Mouse (Mus musculus) hindbrain, embryonic 10.5 days (tissue): ENCODE measurements around the gene Tiprl. TPM values are rescaled to one million over a fixed set of nuclear protein-coding genes. Genes with fewer than 3 reads are reported as not detected.
A peak's percentile ranks its signal among the peaks of the same experiment; 100 is the strongest.

Source experiments
- DNase-seq: peaks from one replicate; pipeline ENCODE4 v3.0.0-alpha.2; 2017; ENCODE audit warnings: low spot score
- H3K27ac ChIP-seq: fragments of 300-500 bp; sonication (generic); 2 replicates; pipeline ENCODE4 v1.5.1; 2016; ENCODE audit warnings: mild to moderate bottlenecking, moderate library complexity
- H3K27me3 ChIP-seq: fragments of 300-500 bp; sonication (generic); 2 replicates; pipeline ENCODE4 v1.6.1; 2016; ENCODE audit warnings: mild to moderate bottlenecking; ENCODE audit not compliant: poor library complexity, insufficient read depth, severe bottlenecking
- H3K36me3 ChIP-seq: fragments of 300-500 bp; sonication (generic); 2 replicates; pipeline ENCODE4 v1.6.1; 2016; ENCODE audit warnings: mild to moderate bottlenecking, moderate library complexity
- H3K4me1 ChIP-seq: fragments of 300-500 bp; sonication (generic); replicated peaks from 2 replicates; pipeline ENCODE4 v1.6.1; 2016; ENCODE audit warnings: mild to moderate bottlenecking
- H3K4me3 ChIP-seq: fragments of 300-500 bp; sonication (generic); 2 replicates; pipeline ENCODE4 v1.5.1; 2016; ENCODE audit warnings: mild to moderate bottlenecking, moderate library complexity
- H3K9me3 ChIP-seq: fragments of 300-500 bp; sonication (generic); 2 replicates; pipeline ENCODE4 v1.6.1; 2016; ENCODE audit warnings: mild to moderate bottlenecking, moderate library complexity
- WGBS: fragments of 180-500 bp; shearing (Covaris S2); methylation state at CpG from one replicate; pipeline ENCODE4 v1.1.7; 2016; 5-methylcytosine and 5-hydroxymethylcytosine counted together
- polyA plus RNA-seq: library from polyadenylated mRNA; unstranded; fragments of >200 nt; fragmentation: Nextera tagmentation; extraction: Ambion mirVana; gene quantifications from 2 replicates; pipeline ENCODE4 v1.2.1, GENCODE M21; 2016

Gene Tiprl
- polyA plus RNA-seq, 1 experiment from 2014 or later, result 97.1 TPM

GRCm38 (mm10) chr1:165197875-165198274 lies 38.9 kb downstream of the Tiprl start:
- H3K36me3 ChIP-seq, result no peaks in the 10 kb centered on the region
- H3K27me3 ChIP-seq, result peaks cover 20% of the 10 kb centered on the region
- H3K4me3 ChIP-seq, result no peak overlapping the region
- 77% methylated on average over 3 of the region's 3 CpGs for WGBS
- H3K9me3 ChIP-seq, result no peaks in the 10 kb centered on the region
- H3K27ac ChIP-seq, result no peak overlapping the region
- H3K4me1 ChIP-seq, result peaks cover 21% of the 10 kb centered on the region
- no peak for DNase-seq

DNA sequence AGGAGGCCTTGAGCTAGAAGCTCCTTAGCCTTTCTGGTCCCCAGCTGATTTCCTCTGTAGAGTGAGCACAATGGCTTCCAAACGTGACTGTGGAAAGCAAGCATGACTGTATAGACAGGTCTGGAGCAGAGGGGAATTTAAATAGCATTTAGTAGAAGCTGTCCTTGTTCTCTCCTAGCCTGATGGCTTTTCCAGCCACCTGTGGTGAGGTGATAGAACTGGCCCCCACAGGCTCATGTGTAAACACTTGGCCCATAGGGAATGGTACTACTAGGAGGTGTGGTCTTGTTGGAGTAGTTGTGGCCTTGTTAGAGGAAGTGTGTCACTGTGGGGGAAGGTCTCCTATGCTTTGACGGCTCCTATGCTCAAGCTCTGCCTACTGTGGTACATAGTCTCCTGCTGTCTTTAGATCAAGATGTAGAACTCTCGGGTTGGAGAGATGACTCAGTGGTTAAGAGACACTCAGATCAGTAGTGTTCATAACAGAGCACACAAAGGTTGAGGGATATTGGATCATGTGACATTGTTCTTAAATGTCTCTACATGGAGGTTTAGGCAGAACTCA lies 41.3 kb downstream of the Tiprl start:
- no peak for DNase-seq
- Histone ChIP-seq H3K27ac (no peak overlapping the region), H3K27me3 (peaks cover 20% of the 10 kb centered on the region), H3K4me1 (peaks cover 21% of the 10 kb centered on the region), H3K4me3 (no peak overlapping the region), H3K36me3 (no peaks in the 10 kb centered on the region), H3K9me3 (no peaks in the 10 kb centered on the region)
- 65% methylated on average over 3 of the region's 3 CpGs for WGBS

DNA sequence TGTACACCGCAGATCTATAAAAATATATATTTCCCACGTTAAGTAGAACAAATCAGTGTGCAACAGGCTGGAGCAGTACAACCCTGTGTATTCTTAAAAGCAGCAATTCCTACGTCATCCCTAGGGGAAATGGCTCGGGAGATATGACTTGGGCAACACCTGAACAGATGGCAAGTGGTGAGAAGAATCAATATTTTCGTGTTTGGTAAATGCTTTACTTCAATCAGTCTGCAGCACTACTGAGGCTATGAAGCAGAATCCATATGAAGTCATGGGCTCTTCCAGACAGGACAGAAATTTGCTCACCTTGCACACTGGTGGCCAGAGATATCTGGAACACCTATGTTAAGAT lies 42.2 kb downstream of the Tiprl start:
- Histone ChIP-seq H3K4me1 (peaks cover 21% of the 10 kb centered on the region), H3K36me3 (no peaks in the 10 kb centered on the region), H3K27ac (peak overlapping the region; percentile 80), H3K4me3 (peak overlapping the region; percentile 89), H3K9me3 (no peaks in the 10 kb centered on the region), H3K27me3 (peaks cover 20% of the 10 kb centered on the region)
- DNase-seq, result no peak
- 14% methylated on average over 5 of the region's 5 CpGs for WGBS

DNA sequence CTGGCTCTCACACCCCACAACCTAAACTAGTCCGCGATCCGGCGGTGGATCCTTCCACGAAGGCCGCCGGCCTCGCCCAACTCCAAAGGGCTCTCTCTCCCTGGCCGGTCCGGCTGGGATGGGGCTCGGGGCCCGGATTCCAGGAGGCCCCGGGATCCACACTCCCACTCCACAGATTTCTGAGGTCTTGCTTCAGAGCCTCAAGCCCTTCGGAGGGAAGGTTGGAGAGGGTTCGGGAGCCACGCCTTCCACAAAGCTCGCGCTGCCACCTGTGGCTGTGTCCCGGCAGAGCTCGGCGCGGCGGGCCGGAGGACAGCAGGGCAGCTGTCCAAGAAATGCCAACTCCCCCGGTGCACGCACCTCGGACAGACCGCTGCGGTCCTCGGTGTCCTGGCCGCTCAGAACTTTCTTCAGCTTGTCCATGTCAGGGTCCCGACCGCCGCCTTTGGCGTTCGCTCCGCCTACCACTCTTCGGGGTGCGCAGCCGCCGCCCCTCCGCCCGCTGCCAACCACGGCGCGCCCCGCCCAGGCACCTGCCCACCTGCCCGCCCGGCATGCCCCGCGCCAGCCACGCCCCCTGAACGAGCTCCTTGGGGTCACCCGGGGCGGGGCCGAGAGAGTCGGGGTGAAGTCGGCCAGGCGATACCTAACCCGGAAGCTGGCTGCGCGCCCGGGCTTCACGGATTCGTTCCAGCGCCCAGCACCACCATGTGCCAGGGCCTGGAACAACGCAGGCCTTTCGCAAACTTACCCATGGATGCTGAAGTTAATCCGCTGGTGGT lies 42.7 kb downstream of the Tiprl start, which contains the start of gene Sft2d2:
TSS of gene Sft2d2 (minus strand) at position 559 of the 782 bp plus-strand sequence.
- DNase-seq, result peak; percentile 76
- Histone ChIP-seq H3K4me3 (peak within 1 kb of the TSS; percentile 89), H3K27ac (peak within 1 kb of the TSS; percentile 80), H3K27me3 (peaks cover 20% of the 10 kb centered on the region), H3K4me1 (peaks cover 21% of the 10 kb centered on the region), H3K36me3 (no peaks in the 10 kb centered on the region), H3K9me3 (no peaks in the 10 kb centered on the region)
- WGBS, result under 1% methylated on average over 69 of the region's 69 CpGs

GRCm38 (mm10) chr1:165193426-165193825 lies 43.4 kb downstream of the Tiprl start:
- Histone ChIP-seq H3K4me1 (peaks cover 21% of the 10 kb centered on the region), H3K27ac (peak overlapping the region; percentile 80), H3K4me3 (peak overlapping the region; percentile 89), H3K27me3 (peaks cover 20% of the 10 kb centered on the region), H3K9me3 (no peaks in the 10 kb centered on the region), H3K36me3 (no peaks in the 10 kb centered on the region)
- WGBS, result 20% methylated on average over 7 of the region's 7 CpGs
- DNase-seq, result no peak

GRCm38 (mm10) chr1:165192714-165193264 lies 44.0 kb downstream of the Tiprl start:
- no peak for DNase-seq
- Histone ChIP-seq H3K4me1 (peaks cover 25% of the 10 kb centered on the region), H3K27me3 (peaks cover 20% of the 10 kb centered on the region), H3K36me3 (no peaks in the 10 kb centered on the region), H3K27ac (no peak overlapping the region), H3K4me3 (peak overlapping the region; percentile 89; the same call in 1 of the 2 replicates), H3K9me3 (no peaks in the 10 kb centered on the region)
- WGBS, result 79% methylated on average over 10 of the region's 10 CpGs

- no peak overlapping the region for H3K27ac ChIP-seq
- no peaks in the 10 kb centered on the region for H3K9me3 ChIP-seq
- no peak for DNase-seq
- H3K4me1 ChIP-seq, result peaks cover 30% of the 10 kb centered on the region
- 81% methylated on average over 4 of the region's 4 CpGs for WGBS
- no peaks in the 10 kb centered on the region for H3K36me3 ChIP-seq
- H3K4me3 ChIP-seq, result no peak overlapping the region
- H3K27me3 ChIP-seq, result peaks cover 20% of the 10 kb centered on the region
Measured at GRCm38 (mm10) chr1:165192102-165192501, 44.7 kb downstream of the Tiprl start.

DNA sequence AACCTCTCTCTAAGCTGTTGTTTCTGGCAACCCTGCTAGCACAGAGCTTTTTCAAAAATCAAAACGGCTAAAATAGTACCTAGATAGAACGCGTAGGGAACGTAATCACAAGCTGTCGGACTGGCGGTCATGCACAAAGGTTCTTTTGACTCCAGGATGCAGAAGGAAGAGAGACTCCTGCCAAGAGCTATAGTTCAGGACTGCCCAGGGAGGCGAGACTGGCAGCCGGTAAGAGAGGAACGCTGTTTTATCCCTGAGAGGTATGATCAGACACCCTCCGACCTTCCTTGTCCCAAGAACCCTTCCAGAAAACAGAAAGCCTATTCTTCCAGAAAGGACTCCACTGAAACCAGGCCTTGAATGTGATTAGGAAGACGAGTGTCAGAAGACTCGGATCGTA lies 45.2 kb downstream of the Tiprl start:
- Histone ChIP-seq H3K36me3 (no peaks in the 10 kb centered on the region), H3K4me1 (peaks cover 35% of the 10 kb centered on the region), H3K27me3 (peaks cover 20% of the 10 kb centered on the region), H3K4me3 (no peak overlapping the region), H3K27ac (no peak overlapping the region), H3K9me3 (no peaks in the 10 kb centered on the region)
- no peak for DNase-seq
- WGBS, result 63% methylated on average over 13 of the region's 13 CpGs

DNA sequence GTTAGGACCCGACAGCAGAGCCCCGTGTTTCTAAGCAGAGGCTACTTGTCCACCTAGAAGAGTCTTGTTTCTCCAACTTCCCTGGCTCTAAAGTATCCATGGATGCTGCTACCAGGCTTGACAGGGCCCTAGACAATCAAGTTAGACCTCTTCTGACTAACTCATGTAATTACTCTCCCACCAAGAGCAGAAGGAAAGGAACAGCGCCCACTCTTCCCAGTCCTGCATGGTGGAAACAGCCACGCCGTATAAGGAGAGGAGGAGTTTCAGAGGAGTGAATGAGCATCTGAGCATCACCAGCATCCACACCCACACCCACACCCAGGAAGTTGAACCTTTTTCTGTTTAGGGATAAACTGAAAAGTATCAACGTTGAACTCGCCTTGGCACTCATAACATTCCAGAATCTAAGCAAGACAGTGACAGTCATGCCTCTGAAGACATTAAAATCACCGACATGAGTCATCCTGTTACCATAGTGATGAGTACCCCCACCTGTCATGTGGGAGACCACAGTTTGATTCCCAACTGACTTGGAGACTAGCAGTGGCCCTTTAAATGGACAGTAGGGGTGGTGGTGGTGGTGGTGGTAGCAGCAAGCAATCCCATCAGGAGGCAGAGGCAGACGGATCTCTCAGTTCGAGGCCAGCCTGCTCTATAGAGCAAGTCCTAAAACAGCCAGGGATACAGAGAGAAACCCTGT lies 46.1 kb downstream of the Tiprl start:
- no peak for DNase-seq
- H3K27ac ChIP-seq, result no peak overlapping the region
- no peaks in the 10 kb centered on the region for H3K36me3 ChIP-seq
- no peaks in the 10 kb centered on the region for H3K9me3 ChIP-seq
- 91% methylated on average over 10 of the region's 10 CpGs for WGBS
- H3K4me3 ChIP-seq, result no peak overlapping the region
- peaks cover 36% of the 10 kb centered on the region for H3K4me1 ChIP-seq
- H3K27me3 ChIP-seq, result peaks cover 20% of the 10 kb centered on the region

- peaks cover 14% of the 10 kb centered on the region for H3K27me3 ChIP-seq
- H3K27ac ChIP-seq, result no peak overlapping the region
- 74% methylated on average over 6 of the region's 6 CpGs for WGBS
- no peaks in the 10 kb centered on the region for H3K9me3 ChIP-seq
- DNase-seq, result no peak
- H3K4me1 ChIP-seq, result peaks cover 36% of the 10 kb centered on the region
- no peak overlapping the region for H3K4me3 ChIP-seq
- H3K36me3 ChIP-seq, result no peaks in the 10 kb centered on the region
Measured at GRCm38 (mm10) chr1:165190068-165190467, 46.7 kb downstream of the Tiprl start.

DNA sequence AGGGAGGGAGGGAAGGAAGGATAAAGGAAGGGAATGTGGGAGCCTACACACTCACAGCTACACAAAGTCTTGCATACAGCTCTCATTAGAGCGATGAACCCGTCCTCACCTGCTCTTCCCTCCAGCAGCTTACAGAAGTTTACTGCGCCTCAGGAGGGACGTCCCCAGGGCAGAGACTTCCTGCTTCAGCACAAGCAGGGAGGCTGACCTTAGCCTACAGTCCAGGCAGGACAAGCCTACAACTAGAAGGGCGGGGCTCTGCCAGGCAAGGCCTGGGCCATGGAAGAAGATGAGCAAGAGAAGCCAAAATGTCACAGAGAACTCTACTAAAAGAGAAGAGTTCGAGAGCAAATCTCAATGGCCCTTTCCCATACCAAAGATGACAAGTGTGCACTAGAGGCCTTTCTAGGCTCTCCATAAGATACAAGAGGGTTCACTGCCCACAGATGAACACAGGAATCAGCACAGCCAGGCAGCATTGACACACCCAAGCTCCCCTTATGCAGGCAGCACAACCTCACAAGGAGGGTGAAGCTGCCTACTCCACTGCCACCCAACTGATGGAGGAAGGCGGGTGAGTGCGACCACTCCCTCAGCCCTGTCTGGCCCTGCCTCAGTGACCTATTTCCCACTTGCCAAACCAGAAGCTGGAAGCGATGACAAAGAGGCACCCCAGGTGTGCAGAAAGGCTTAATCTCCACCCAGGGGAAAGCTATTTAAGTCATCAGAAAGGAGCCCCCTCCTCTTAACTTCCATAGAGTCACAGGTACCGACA lies 47.8 kb downstream of the Tiprl start:
- Histone ChIP-seq H3K4me3 (no peak overlapping the region), H3K36me3 (no peaks in the 10 kb centered on the region), H3K27me3 (peaks cover 11% of the 10 kb centered on the region), H3K9me3 (no peaks in the 10 kb centered on the region), H3K27ac (no peak overlapping the region), H3K4me1 (peaks cover 26% of the 10 kb centered on the region; the same call in 1 of the 2 replicates)
- no peak for DNase-seq
- WGBS, result 79% methylated on average over 10 of the region's 10 CpGs

DNA sequence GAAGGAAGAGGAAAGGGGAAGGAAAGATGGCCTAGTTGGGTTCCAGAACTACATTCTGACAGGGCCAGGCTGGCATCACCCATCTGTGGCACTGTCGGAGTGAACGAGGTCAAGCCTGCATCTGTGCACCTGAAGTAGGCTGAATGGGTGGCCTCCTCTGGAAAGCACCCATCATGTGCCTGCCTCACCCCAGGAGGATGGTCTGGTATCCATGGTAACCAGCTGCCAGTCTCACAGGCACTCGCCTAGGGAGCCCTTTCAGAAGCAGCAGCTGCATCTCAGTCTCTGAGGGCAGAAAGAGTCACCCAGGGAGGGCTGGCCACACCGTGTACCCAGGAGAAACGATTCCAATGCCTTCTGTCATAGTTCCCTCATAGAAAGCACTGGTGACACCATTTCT lies 49.4 kb downstream of the Tiprl start:
- Histone ChIP-seq H3K4me1 (peaks cover 15% of the 10 kb centered on the region; the same call in 1 of the 2 replicates), H3K27me3 (no peaks in the 10 kb centered on the region), H3K4me3 (no peak overlapping the region), H3K9me3 (no peaks in the 10 kb centered on the region), H3K27ac (no peak overlapping the region), H3K36me3 (no peaks in the 10 kb centered on the region)
- WGBS, result 56% methylated on average over 5 of the region's 5 CpGs
- DNase-seq, result no peak
